Mouse (Mus musculus) brain, embryonic 14.5 days (tissue): Measurements from ENCODE around the gene Alx3. TPM values are rescaled to one million over a fixed set of nuclear protein-coding genes. Genes with fewer than 3 reads are reported as not detected.

Experiments used
- DNase-seq: peaks from one replicate; pipeline ENCODE4 v3.0.0-alpha.2; 2011; ENCODE audit warnings: low read depth
- CTCF ChIP-seq: fragments of 200-500 bp; IDR thresholded peaks from 2 replicates; pipeline ENCODE4 v1.5.1; 2012; ENCODE audit warnings: inconsistent platforms, mild to moderate bottlenecking, moderate library complexity, borderline replicate concordance; ENCODE audit not compliant: insufficient read depth, insufficient read length; ENCODE audit errors: extremely low read depth
- POLR2A ChIP-seq: fragments of 200-500 bp; IDR thresholded peaks from 2 replicates; pipeline ENCODE4 v1.6.1; 2012; ENCODE audit warnings: mild to moderate bottlenecking, inconsistent platforms, borderline replicate concordance; ENCODE audit not compliant: poor library complexity, insufficient read depth, insufficient read length, severe bottlenecking; ENCODE audit errors: extremely low read depth
- polyA plus RNA-seq: library from polyadenylated mRNA; depleted of rRNA; stranded (reverse); fragments of >200 nt; gene quantifications from 2 replicates; pipeline ENCODE4 v1.2.3, GENCODE M21; 2012

Gene Alx3
- polyA plus RNA-seq, 1 experiment, result 1.2 TPM

DNA sequence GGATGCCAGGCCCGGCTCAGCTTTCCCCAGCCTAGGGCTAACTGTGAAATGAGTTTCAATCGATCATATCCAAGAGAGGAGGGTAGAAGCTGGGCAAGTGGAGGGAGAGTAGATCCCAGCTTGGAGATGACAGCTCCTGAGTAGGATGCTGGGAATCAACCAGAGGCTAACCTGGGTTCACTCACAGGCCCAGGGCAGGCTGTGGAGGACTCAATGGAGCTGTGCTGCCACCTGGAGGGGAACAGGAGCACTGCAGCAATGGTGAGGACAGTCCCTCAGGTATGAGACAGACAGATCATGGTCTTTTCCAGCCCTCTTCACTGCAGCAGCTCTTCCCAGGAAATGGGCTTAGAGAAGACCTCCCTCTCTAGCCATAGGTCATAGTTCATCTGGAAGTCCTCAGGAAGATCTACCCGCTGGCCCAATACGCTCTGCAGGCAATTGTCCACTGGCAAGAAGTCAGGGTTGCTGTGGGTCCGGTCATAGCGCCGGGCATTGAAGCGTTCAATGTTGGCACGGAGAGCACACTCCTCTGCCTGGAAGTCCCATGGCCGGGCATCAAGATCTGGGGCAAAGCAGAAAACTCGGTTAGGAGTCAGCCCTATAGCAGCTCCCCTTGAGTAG, 18.2 kb downstream of the Alx3 start:
- TF ChIP-seq CTCF, result peak; percentile 93
- no peak for TF ChIP-seq POLR2A
- peak; percentile 57 for DNase-seq

DNA sequence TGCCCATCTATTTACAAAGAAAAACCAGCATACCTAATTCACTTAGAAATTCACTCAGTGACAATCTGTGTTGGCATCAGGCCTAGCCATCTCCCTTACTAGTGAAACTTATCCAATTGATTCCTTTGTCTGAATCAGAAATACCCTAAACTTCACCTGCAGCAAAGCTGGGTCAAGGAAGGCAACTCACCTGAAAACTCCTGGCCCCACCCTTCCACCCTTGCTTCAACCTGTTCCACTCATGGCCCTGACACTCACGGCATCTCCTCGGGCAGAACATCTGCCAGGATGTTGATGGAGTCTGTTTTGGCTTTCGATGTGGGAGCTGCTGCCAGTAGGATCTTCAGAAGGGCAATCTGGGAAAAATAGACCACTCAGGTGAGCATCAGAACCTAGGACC, 23.0 kb downstream of the Alx3 start:
- DNase-seq, result no peak
- TF ChIP-seq POLR2A (no peak), CTCF (no peak)

DNA sequence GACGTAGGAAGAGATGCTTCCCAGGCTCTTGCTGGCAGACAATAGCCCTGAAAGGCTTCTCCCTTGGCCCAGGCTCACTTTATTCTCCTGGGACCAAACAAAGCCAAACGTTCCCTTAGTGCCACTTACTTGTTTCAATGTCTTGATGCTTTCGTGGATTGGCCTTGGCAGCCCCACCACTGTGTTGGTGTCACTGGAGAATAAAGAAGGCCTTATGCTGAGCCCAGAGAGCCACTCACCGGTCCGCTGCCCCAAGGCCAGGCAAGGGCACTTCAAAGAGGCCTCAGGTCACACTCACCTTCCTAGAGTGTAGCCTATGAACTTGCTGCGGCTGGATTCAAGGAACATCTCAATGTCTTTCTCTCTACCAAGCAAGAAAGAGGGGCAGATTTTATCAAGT, 25.1 kb downstream of the Alx3 start:
- no peak for DNase-seq

DNA sequence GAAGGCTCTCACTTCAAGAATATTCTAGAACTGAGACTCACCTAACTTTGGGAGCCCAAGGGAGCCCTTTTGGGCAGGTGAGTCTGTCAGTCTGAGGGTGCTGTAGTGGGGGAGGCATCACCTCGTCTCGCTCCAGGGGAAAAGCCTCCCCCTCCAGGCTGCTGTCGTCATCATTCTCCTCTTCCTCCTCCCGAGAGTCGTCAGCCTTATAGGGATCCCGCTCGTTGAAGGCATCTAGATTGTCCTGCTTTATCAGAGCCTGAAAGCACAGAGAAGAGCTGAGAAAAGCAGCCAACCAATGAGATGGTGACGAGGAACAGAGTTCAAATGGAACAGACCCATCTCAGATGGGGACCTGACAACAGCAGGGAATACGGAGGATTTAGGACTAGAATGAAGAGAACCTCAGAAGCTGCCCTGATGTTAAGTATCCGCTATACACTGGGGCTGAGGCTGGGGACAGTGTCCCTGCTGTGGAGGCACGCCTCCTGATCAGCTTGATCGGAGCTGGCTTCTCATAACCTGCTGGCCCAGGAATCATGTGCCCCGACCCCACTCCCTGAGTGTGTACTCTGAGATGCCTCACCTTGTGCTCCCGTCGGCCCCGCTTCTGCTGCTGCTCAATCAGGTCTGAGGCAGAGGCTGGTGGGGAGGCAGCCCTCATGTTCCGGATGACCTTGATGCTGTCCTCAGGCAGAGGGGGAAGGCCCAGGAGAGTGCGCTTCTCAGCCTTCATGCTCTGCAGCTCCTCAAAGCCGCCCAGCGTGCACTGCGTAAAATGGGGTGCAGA, 26.6 kb downstream of the Alx3 start:
- DNase-seq, result no peak

More for the DNA sequence above, 25.1 kb downstream of the Alx3 start:
- TF ChIP-seq CTCF, result no peak
- TF ChIP-seq POLR2A, result no peak

DNA sequence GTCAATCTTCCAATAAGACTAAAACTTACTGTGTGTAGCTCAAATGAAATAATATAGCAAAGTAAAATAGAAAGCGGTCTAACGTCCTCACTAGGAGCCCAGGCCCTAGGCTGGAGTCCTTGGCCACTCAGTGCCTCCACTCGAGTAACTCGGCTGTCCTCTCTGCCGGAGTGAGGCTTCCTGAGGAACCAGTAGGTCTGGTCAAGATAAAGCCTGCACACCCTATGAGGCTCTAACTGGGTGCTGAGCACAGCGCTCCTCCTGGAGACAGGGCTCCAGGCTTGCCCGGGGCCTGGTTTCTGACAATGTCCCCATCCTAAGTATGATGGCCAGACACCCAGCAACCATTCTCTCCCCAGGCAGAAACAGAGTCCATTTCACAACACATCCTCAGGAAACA, 27.7 kb downstream of the Alx3 start:
- no peak for DNase-seq
- TF ChIP-seq POLR2A (no peak), CTCF (no peak)

More for the DNA sequence above, 26.6 kb downstream of the Alx3 start:
- TF ChIP-seq CTCF (no peak), POLR2A (no peak)

DNA sequence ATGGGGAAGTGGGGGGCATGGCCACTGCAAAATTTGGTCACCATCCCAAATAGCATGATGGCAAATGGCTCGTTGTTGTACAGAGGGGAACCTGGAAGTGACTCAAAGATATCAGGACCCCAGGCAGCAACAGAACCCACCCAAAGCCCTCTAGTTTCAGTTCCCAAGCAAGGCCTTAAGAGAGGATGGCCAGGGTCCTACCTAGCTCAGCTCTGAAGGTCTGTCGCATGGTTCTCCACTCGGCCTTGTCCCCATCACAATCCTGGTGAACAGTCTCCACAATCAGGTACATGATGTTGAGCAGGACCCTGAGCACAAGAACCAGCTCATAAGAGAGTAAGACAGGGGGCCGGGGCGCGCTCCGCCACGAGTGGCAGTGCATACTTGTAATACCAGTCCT, 29.6 kb downstream of the Alx3 start:
- TF ChIP-seq POLR2A (no peak), CTCF (no peak)
- no peak for DNase-seq

DNA sequence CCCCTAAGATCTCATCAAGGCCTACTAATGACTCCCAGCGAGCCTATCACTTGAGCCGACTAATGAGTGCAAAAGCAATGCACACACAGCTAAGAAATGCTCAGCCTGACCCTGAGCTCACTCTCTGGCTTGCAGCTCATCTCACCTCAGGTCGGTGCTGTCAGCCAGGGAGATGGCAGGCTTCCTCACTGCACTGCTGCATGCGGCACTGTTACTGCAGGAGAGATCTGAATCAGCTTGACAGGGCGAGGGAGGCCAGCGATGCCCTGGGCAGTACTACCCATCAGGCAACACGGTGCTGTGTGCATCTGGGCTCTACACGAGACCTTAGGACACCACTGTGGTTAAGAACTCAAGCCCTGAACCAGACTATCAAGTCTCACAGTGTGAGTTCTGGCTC, 30.7 kb downstream of the Alx3 start:
- no peak for DNase-seq
- TF ChIP-seq CTCF (no peak), POLR2A (no peak)

DNA sequence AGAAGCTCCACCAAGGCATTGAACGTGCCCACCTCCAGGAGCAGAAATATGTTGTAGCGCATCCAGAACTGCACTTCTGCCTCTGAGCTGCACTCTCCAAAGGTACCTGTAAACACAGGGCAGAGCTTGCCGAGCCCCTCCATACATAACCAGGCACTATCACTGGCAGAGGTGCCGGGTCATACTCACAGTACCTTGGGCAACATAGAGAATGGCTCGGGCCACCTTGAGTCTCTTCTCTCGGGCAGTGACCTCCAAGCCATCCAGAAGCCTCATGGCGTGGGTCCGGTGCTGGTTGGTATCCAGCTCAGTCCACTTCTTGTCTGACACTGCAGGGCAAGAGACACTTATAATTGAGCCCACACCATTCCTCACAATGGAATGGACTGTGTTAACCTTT, 31.9 kb downstream of the Alx3 start:
- no peak for DNase-seq
- TF ChIP-seq CTCF, result no peak
- no peak for TF ChIP-seq POLR2A

DNA sequence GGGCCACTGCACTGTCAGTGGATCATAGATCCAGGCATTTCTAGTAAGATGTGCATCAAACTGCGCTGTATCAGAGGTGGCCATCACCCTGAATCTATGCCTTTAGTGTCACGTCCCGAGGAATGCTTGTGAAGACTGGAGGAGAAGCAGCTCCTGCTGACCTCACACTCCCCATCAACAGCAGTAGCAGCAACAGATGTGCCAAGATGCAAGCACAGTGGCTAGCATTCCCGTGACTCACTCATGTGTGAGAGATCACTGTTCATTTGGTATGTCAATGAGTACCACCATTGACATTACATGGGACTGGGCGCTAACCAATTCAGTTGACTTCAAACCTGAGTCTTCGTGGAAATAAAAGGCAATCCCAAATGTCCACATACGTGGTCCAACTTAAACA, 32.8 kb downstream of the Alx3 start:
- TF ChIP-seq CTCF (no peak), POLR2A (no peak)
- DNase-seq, result no peak

DNA sequence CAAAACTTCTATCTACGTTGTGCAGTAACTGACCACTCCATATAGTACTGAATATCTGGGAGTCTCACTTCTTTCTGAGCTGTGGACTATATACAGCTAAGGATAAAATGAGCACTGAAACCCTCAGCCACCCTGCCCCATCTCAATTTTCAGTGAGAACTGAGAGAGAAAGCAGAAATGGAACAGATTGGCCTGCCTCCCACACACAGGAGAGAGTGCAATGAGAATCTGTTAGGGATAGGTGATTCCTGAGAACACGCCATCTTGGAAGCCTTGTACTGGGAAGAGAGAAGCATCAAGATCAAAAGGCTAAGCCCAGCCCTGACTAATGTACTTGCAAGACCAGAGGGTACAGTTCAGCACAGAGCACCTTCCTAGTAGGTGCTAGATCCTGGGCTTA, 33.7 kb downstream of the Alx3 start:
- DNase-seq, result no peak
- TF ChIP-seq CTCF, result no peak
- TF ChIP-seq POLR2A, result no peak

DNA sequence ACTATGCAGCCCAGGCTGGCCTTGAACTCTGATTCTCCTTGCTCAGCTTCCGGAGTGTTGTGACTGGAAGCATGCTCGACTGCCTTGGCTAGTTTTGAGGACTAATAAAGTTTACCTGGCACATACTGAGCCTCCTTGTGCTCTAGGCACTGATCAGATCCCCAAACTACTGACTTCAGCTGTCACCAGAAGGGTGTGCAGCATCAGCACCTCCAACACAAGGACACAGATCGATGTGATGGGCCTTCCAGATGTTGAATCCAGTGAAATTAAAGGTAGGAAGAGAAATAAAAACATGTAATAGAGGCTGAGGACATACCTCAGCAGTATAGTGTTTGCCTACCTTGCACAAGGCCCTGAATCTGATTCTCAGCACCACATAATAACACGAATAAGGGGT, 34.6 kb downstream of the Alx3 start:
- TF ChIP-seq POLR2A, result no peak
- no peak for TF ChIP-seq CTCF
- no peak for DNase-seq
